18 mouse cellular contexts compared by ENCODE assay signal in the genomic region with DNA sequence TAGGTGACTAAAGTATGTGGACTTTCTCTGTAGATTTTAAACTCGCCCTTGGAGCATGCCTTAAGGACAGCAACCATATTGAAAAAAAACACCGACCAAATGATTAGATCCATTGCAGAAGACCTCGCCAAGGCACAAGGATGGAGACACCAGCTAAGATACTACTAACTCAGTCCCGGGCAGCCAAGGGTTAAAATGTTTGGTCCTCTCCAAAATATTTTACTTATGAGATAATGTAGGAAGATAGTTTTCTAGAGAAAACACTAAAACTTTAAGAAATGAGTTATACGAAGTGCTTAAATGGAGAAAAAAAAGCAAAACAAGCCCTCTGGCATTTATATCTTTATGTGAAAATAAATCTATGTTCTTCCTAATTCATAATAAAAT. TPM values are rescaled to one million over a fixed set of nuclear protein-coding genes. Genes with fewer than 3 reads are reported as not detected.
A peak's percentile ranks its signal among the peaks of the same experiment; 100 is the strongest.
DNase-seq lines count a peak whose midpoint lies in the region; ATAC-seq and TF ChIP-seq lines count a peak whose summit lies in the region.
"Had no signal": no experiment of that assay in that cellular context is flagged by ENCODE, and none has a peak within 500 bp of the region (broad histone marks: within the 10 kb centered on the region; RNA-seq: fewer than 3 reads in every experiment).

No protein-coding gene starts in this region.

- DNase-seq in forebrain, postnatal 0 days: no peak
- no peak for DNase-seq in forebrain, embryonic 14.5 days (ENCODE audit: low spot score)
- no peak for DNase-seq in heart, embryonic 10.5 days (ENCODE audit: low spot score)
- DNase-seq in lung, postnatal 36 days: peak; percentile 28
- no peak for DNase-seq in lung, adult 18-20 months
- no peak for DNase-seq in cerebellum, adult 8-10 months
- DNase-seq: cerebellum, adult 9-10 months; kidney, postnatal 25 days; liver, postnatal 0 days; spleen, adult 18-20 months had no signal

- no peaks in the 10 kb centered on the region for H3K9me3 ChIP-seq in forebrain, postnatal 0 days (ENCODE audit: low read length)
- no peaks in the 10 kb centered on the region for H3K9me3 ChIP-seq in forebrain, embryonic 14.5 days (replicated peaks; ENCODE audit: control insufficient read depth, low read length)
- peaks cover 11% of the 10 kb centered on the region for H3K9me3 ChIP-seq in heart, embryonic 16.5 days (replicated peaks; ENCODE audit: control insufficient read depth, low read length)
- peaks cover 3% of the 10 kb centered on the region; the same call in 1 of the 2 replicates for H3K9me3 ChIP-seq in heart, embryonic 10.5 days
- no peaks in the 10 kb centered on the region for H3K9me3 ChIP-seq in stomach, embryonic 15.5 days

- 71% methylated on average over 5 of the region's 5 CpGs for WGBS in forebrain, postnatal 0 days
- WGBS in forebrain, embryonic 14.5 days: 79% methylated on average over 5 of the region's 5 CpGs
- WGBS in heart, embryonic 16.5 days: 62% methylated on average over 5 of the region's 5 CpGs
- WGBS in heart, embryonic 10.5 days: 77% methylated on average over 5 of the region's 5 CpGs
- 69% methylated on average over 5 of the region's 5 CpGs for WGBS in stomach, embryonic 15.5 days

- no peaks in the 10 kb centered on the region for H3K27me3 ChIP-seq in forebrain, postnatal 0 days (ENCODE audit: insufficient read depth, low read length)
- no peaks in the 10 kb centered on the region for H3K27me3 ChIP-seq in forebrain, embryonic 14.5 days (replicated peaks; ENCODE audit: control insufficient read depth, insufficient read depth, low read length)
- H3K27me3 ChIP-seq in heart, embryonic 16.5 days (ENCODE audit: control insufficient read depth, insufficient read depth, low read length): no peaks in the 10 kb centered on the region
- no peaks in the 10 kb centered on the region for H3K27me3 ChIP-seq in heart, embryonic 10.5 days (ENCODE audit: insufficient read depth, poor library complexity, severe bottlenecking)
- no peaks in the 10 kb centered on the region for H3K27me3 ChIP-seq in stomach, embryonic 15.5 days (replicated peaks)

- H3K9ac ChIP-seq in forebrain, postnatal 0 days: no peak overlapping the region
- H3K9ac ChIP-seq in forebrain, embryonic 14.5 days (ENCODE audit: low read length): no peak overlapping the region
- no peak overlapping the region for H3K9ac ChIP-seq in heart, embryonic 16.5 days (ENCODE audit: low read length)
- no peak overlapping the region for H3K9ac ChIP-seq in stomach, embryonic 15.5 days
- H3K9ac ChIP-seq: liver, postnatal 0 days had no signal

- H3K36me3 ChIP-seq in forebrain, postnatal 0 days (ENCODE audit: insufficient read depth): no peaks in the 10 kb centered on the region
- no peaks in the 10 kb centered on the region for H3K36me3 ChIP-seq in forebrain, embryonic 14.5 days (ENCODE audit: control insufficient read depth, insufficient read depth, low read length)
- no peaks in the 10 kb centered on the region for H3K36me3 ChIP-seq in heart, embryonic 16.5 days (ENCODE audit: control insufficient read depth, insufficient read depth)
- no peaks in the 10 kb centered on the region for H3K36me3 ChIP-seq in heart, embryonic 10.5 days
- no peaks in the 10 kb centered on the region for H3K36me3 ChIP-seq in stomach, embryonic 15.5 days

- H3K4me2 ChIP-seq in forebrain, postnatal 0 days (ENCODE audit: low read depth): no peak overlapping the region
- H3K4me2 ChIP-seq in forebrain, embryonic 14.5 days (ENCODE audit: low read length): no peak overlapping the region
- H3K4me2 ChIP-seq in heart, embryonic 16.5 days (ENCODE audit: low read depth, low read length): no peak overlapping the region
- H3K4me2 ChIP-seq in stomach, embryonic 15.5 days: no peak overlapping the region

- ATAC-seq in forebrain, postnatal 0 days: peak; percentile 5; the same call in 1 of the 2 replicates
- no peak for ATAC-seq in forebrain, embryonic 14.5 days
- ATAC-seq in heart, embryonic 16.5 days (replicated peaks; ENCODE audit: extremely low read depth, insufficient read depth, low FRiP score): no peak
- ATAC-seq in stomach, embryonic 15.5 days (ENCODE audit: insufficient read depth, low FRiP score, low read depth): no peak
- ATAC-seq: hindbrain, embryonic 16.5 days had no signal

- no peak overlapping the region for H3K27ac ChIP-seq in forebrain, postnatal 0 days (ENCODE audit: low read depth, low read length)
- H3K27ac ChIP-seq in forebrain, embryonic 14.5 days (ENCODE audit: low read depth, low read length): no peak overlapping the region
- peak overlapping the region; percentile 57; the same call in 1 of the 2 replicates for H3K27ac ChIP-seq in heart, embryonic 16.5 days (ENCODE audit: low read length)
- H3K27ac ChIP-seq in heart, embryonic 10.5 days: no peak overlapping the region
- peak overlapping the region; percentile 31; the same call in 1 of the 2 replicates for H3K27ac ChIP-seq in stomach, embryonic 15.5 days

- H3K4me3 ChIP-seq in forebrain, postnatal 0 days (ENCODE audit: low read depth, low read length): no peak overlapping the region
- H3K4me3 ChIP-seq in forebrain, embryonic 14.5 days (ENCODE audit: low read depth, low read length): no peak overlapping the region
- H3K4me3 ChIP-seq in heart, embryonic 16.5 days (ENCODE audit: low read length): no peak overlapping the region
- no peak overlapping the region for H3K4me3 ChIP-seq in heart, embryonic 10.5 days
- H3K4me3 ChIP-seq in stomach, embryonic 15.5 days (replicated peaks): no peak overlapping the region
- H3K4me3 ChIP-seq: megakaryocyte, embryonic 14.5 days had no signal

- TF ChIP-seq CTCF in forebrain, postnatal 0 days (IDR thresholded peaks at IDR 0.05; ENCODE audit: low read depth): no peak

- peaks cover 11% of the 10 kb centered on the region for H3K4me1 ChIP-seq in forebrain, postnatal 0 days (ENCODE audit: insufficient read depth)
- 0 out of 2 replicates have a peak, but pooled peaks cover 3% of the 10 kb centered on the region for H3K4me1 ChIP-seq in forebrain, embryonic 14.5 days (ENCODE audit: control insufficient read depth, insufficient read depth, low read length)
- H3K4me1 ChIP-seq in heart, embryonic 16.5 days (ENCODE audit: control insufficient read depth, insufficient read depth, low read length): peaks cover 4% of the 10 kb centered on the region; the same call in 1 of the 2 replicates
- H3K4me1 ChIP-seq in heart, embryonic 10.5 days: peaks cover 3% of the 10 kb centered on the region; the same call in 1 of the 2 replicates
- peaks cover 14% of the 10 kb centered on the region; the same call in 1 of the 2 replicates for H3K4me1 ChIP-seq in stomach, embryonic 15.5 days

RNA-seq across cellular contexts. Expression of gene Aknad1, which starts 42.4 kb away (rescaled TPM):
- under 0.01 TPM in 1 of 2 replicates, not detected in the other for total RNA-seq in forebrain, postnatal 0 days (2014; rRNA removed)
- not detected in 2 replicates for polyA plus RNA-seq in forebrain, postnatal 0 days (2015; fragmentation: Nextera tagmentation; extraction: Ambion mirVana)
- polyA plus RNA-seq in forebrain, embryonic 14.5 days (2014; fragmentation: Nextera tagmentation; extraction: Ambion mirVana): not detected in 2 replicates
- 0.10 TPM in 1 of 2 replicates, not detected in the other for polyA plus RNA-seq in heart, embryonic 16.5 days (2015; fragmentation: Nextera tagmentation; extraction: Ambion mirVana)
- not detected in 2 replicates for polyA plus RNA-seq in heart, embryonic 10.5 days (2016; fragmentation: Nextera tagmentation; extraction: Ambion mirVana)
- 0.17 and 0.32 TPM in 2 replicates for polyA plus RNA-seq in stomach, embryonic 15.5 days (2015; fragmentation: Nextera tagmentation; extraction: Ambion mirVana)
- total RNA-seq: adrenal gland, adult 2 months; monocyte, adult 5-6 weeks; neutrophil, adult 5-6 weeks had no signal
- polyA plus RNA-seq: adrenal gland, adult 2 months; forebrain, embryonic 11.5 days; hindbrain, embryonic 16.5 days had no signal

RNA-seq across cellular contexts. Expression of gene Stxbp3, which starts 58.4 kb away (rescaled TPM):
- total RNA-seq in forebrain, postnatal 0 days (2014; rRNA removed): 9.5 and 9.7 TPM in 2 replicates
- polyA plus RNA-seq in forebrain, postnatal 0 days (2015; fragmentation: Nextera tagmentation; extraction: Ambion mirVana): 8.2 and 11.2 TPM in 2 replicates
- 13.8 and 14.0 TPM in 2 replicates for polyA plus RNA-seq in forebrain, embryonic 14.5 days (2014; fragmentation: Nextera tagmentation; extraction: Ambion mirVana)
- polyA plus RNA-seq in heart, embryonic 16.5 days (2015; fragmentation: Nextera tagmentation; extraction: Ambion mirVana): 32.2 and 33.1 TPM in 2 replicates
- 29.4 and 30.8 TPM in 2 replicates for polyA plus RNA-seq in heart, embryonic 10.5 days (2016; fragmentation: Nextera tagmentation; extraction: Ambion mirVana)
- polyA plus RNA-seq in stomach, embryonic 15.5 days (2015; fragmentation: Nextera tagmentation; extraction: Ambion mirVana): 40.3 and 42.2 TPM in 2 replicates

RNA-seq across cellular contexts. Expression of gene Gpsm2, which starts 59.8 kb away (rescaled TPM):
- total RNA-seq in forebrain, postnatal 0 days (2014; rRNA removed): 12.6 and 16.6 TPM in 2 replicates
- polyA plus RNA-seq in forebrain, postnatal 0 days (2015; fragmentation: Nextera tagmentation; extraction: Ambion mirVana): 11.3 and 14.2 TPM in 2 replicates
- polyA plus RNA-seq in forebrain, embryonic 14.5 days (2014; fragmentation: Nextera tagmentation; extraction: Ambion mirVana): 37.2 and 44.8 TPM in 2 replicates
- 28.9 and 31.5 TPM in 2 replicates for polyA plus RNA-seq in heart, embryonic 16.5 days (2015; fragmentation: Nextera tagmentation; extraction: Ambion mirVana)
- 35.6 and 38.7 TPM in 2 replicates for polyA plus RNA-seq in heart, embryonic 10.5 days (2016; fragmentation: Nextera tagmentation; extraction: Ambion mirVana)
- polyA plus RNA-seq in stomach, embryonic 15.5 days (2015; fragmentation: Nextera tagmentation; extraction: Ambion mirVana): 46.2 and 54.5 TPM in 2 replicates

Comparison
In these comparisons a context has a peak if more than half of its experiments do, and no peak if none do; other contexts are left out.
1. H3K27ac ChIP-seq: peak in heart, embryonic 16.5 days (single experiment) and stomach, embryonic 15.5 days (single experiment); none in forebrain, postnatal 0 days (single experiment), forebrain, embryonic 14.5 days (single experiment) and heart, embryonic 10.5 days (single experiment).